Mouse (Mus musculus): ENCODE data around the gene Apold1. TPM values are rescaled to one million over a fixed set of nuclear protein-coding genes. Genes with fewer than 3 reads are reported as not detected.

Apold1 gene
- total RNA-seq, 1 experiment = 0.22 TPM

DNA sequence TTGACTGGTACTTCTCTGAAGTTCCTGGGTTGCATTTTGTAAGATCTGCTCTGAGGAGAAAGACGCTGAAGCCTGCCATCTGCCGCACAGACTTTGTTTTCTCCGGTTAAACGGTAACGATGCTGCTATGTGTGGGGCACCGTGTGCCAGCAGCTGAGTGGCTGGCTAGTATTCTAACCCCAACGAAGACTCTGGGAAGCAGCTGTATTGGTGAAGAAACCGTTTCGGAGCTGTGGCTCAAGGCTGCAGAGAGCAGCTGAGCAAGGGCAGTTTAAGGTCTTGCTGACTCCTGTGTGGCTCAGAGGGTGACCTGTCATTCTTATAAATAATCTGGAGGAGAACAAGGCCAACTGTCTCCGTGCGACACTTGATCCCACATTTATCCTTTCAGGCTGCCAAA, 27.5 kb upstream of the Apold1 start:
- in situ Hi-C loops (cut with MboI; ENCODE audit: low sequenced_read_pairs in 2 of 2, unreplicated experiment in 2 of 2) = no loop called here
- no peaks in the 10 kb centered on the region for H3K36me3 ChIP-seq (ENCODE audit: control insufficient read depth, insufficient read depth, low read length, poor library complexity, severe bottlenecking)
- no peak overlapping the region for H3K9ac ChIP-seq (ENCODE audit: insufficient read depth, low read depth, low read length, poor library complexity, severe bottlenecking)

DNA sequence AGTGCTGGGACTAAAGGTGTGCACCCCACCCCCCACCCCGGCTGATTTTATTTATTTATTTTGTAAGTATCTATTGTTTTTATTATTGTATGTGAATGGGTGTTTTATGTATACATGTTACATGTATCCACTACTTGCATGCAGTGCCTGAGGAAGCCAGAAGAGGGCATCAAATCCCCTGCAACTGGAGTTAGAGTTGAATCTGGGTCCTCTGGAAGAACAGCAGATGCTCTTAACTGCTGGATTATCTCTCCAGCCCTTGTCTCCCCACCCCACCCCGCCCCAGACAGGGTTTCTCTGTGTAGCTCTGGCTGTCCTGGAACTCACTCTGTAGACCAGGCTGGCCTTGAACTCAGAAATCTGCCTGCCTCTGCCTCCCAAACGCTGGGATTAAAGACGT, 25.1 kb upstream of the Apold1 start:
- H3K9me3 ChIP-seq (ENCODE audit: control insufficient read depth, insufficient read depth, low read depth, low read length) = no peaks in the 10 kb centered on the region
- TF ChIP-seq HCFC1 (IDR thresholded peaks at IDR 0.05; ENCODE audit: borderline replicate concordance, insufficient read depth, low read length) (no peak), MAFK (IDR thresholded peaks at IDR 0.05; ENCODE audit: insufficient read depth, low read depth, low read length) (no peak), CHD2 (IDR thresholded peaks at IDR 0.05; ENCODE audit: low read depth, low read length) (no peak), ZC3H11A (IDR thresholded peaks at IDR 0.05; ENCODE audit: borderline replicate concordance, low read depth, low read length) (no peak), ZNF384 (IDR thresholded peaks at IDR 0.05; ENCODE audit: low read depth, low read length) (no peak)

More for the DNA sequence above, 27.5 kb upstream of the Apold1 start:
- no peak for DNase-seq (ENCODE audit: low read depth, low spot score)
- no peak overlapping the region for H3K27ac ChIP-seq (ENCODE audit: insufficient read depth, low read depth, low read length, poor library complexity, severe bottlenecking)
- no peaks in the 10 kb centered on the region for H3K4me1 ChIP-seq (ENCODE audit: control insufficient read depth in 2 of 2, insufficient read depth in 2 of 2, low read length in 2 of 2, poor library complexity in 1 of 2)
- H3K9me3 ChIP-seq (ENCODE audit: control insufficient read depth, insufficient read depth, low read depth, low read length) = no peaks in the 10 kb centered on the region
- no peak for TF ChIP-seq HCFC1 (IDR thresholded peaks at IDR 0.05; ENCODE audit: borderline replicate concordance, insufficient read depth, low read length)
- TF ChIP-seq ZNF384 (IDR thresholded peaks at IDR 0.05; ENCODE audit: low read depth, low read length) = no peak
- no peak for TF ChIP-seq CHD2 (IDR thresholded peaks at IDR 0.05; ENCODE audit: low read depth, low read length)
- no peak for TF ChIP-seq MAFK (IDR thresholded peaks at IDR 0.05; ENCODE audit: insufficient read depth, low read depth, low read length)
- no peak for TF ChIP-seq ZC3H11A (IDR thresholded peaks at IDR 0.05; ENCODE audit: borderline replicate concordance, low read depth, low read length)
- H3K4me3 ChIP-seq (ENCODE audit: insufficient read depth in 1 of 2, low read depth in 1 of 2, low read length in 2 of 2, poor library complexity in 1 of 2, severe bottlenecking in 1 of 2) = no peak overlapping the region

DNA sequence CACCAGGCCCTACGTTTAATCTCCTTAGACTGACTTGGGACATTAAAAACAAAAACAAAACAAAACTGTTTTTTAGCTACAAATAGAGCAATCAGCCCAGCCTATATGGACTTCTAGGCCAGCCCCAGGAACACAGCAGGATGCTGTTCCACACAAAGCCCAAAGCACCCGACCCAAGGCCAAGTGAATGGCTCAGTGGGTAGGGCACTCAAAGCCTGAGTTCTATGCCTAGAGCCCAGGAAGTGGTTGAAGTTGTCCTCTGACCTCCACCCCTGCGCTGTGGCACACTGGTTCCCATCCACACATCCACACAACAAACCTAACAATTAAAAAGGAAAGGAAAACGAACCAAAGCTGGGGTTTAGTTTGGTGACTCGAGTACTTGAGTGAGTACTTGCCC, 20.2 kb upstream of the Apold1 start:
- Histone ChIP-seq H3K4me1 (ENCODE audit: control insufficient read depth in 2 of 2, insufficient read depth in 2 of 2, low read length in 2 of 2, poor library complexity in 1 of 2) (0 out of 4 replicates have a peak, but pooled peaks cover 0 to 4% of the 10 kb centered on the region in 2 experiments), H3K9me3 (ENCODE audit: control insufficient read depth, insufficient read depth, low read depth, low read length) (no peaks in the 10 kb centered on the region), H3K27ac (ENCODE audit: insufficient read depth, low read depth, low read length, poor library complexity, severe bottlenecking) (no peak overlapping the region), H3K4me3 (ENCODE audit: insufficient read depth in 1 of 2, low read depth in 1 of 2, low read length in 2 of 2, poor library complexity in 1 of 2, severe bottlenecking in 1 of 2) (no peak overlapping the region), H3K9ac (ENCODE audit: insufficient read depth, low read depth, low read length, poor library complexity, severe bottlenecking) (no peak overlapping the region), H3K36me3 (ENCODE audit: control insufficient read depth, insufficient read depth, low read length, poor library complexity, severe bottlenecking) (no peaks in the 10 kb centered on the region)
- TF ChIP-seq ZC3H11A (IDR thresholded peaks at IDR 0.05; ENCODE audit: borderline replicate concordance, low read depth, low read length) = no peak
- no peak for TF ChIP-seq MAFK (IDR thresholded peaks at IDR 0.05; ENCODE audit: insufficient read depth, low read depth, low read length)
- TF ChIP-seq ZNF384 (IDR thresholded peaks at IDR 0.05; ENCODE audit: low read depth, low read length) = no peak
- TF ChIP-seq CHD2 (IDR thresholded peaks at IDR 0.05; ENCODE audit: low read depth, low read length) = no peak
- TF ChIP-seq HCFC1 (IDR thresholded peaks at IDR 0.05; ENCODE audit: borderline replicate concordance, insufficient read depth, low read length) = no peak
- in situ Hi-C loops (cut with MboI; ENCODE audit: low sequenced_read_pairs in 2 of 2, unreplicated experiment in 2 of 2) = no loop called here
- no peak for DNase-seq (ENCODE audit: low read depth, low spot score)

More for the DNA sequence above, 25.1 kb upstream of the Apold1 start:
- in situ Hi-C loops (cut with MboI; ENCODE audit: low sequenced_read_pairs in 2 of 2, unreplicated experiment in 2 of 2) = no loop called here
- Histone ChIP-seq H3K9ac (ENCODE audit: insufficient read depth, low read depth, low read length, poor library complexity, severe bottlenecking) (no peak overlapping the region), H3K27ac (ENCODE audit: insufficient read depth, low read depth, low read length, poor library complexity, severe bottlenecking) (no peak overlapping the region), H3K4me3 (ENCODE audit: insufficient read depth in 1 of 2, low read depth in 1 of 2, low read length in 2 of 2, poor library complexity in 1 of 2, severe bottlenecking in 1 of 2) (no peak overlapping the region), H3K36me3 (ENCODE audit: control insufficient read depth, insufficient read depth, low read length, poor library complexity, severe bottlenecking) (no peaks in the 10 kb centered on the region), H3K4me1 (ENCODE audit: control insufficient read depth in 2 of 2, insufficient read depth in 2 of 2, low read length in 2 of 2, poor library complexity in 1 of 2) (0 out of 4 replicates have a peak, but pooled peaks cover 0 to 2% of the 10 kb centered on the region in 2 experiments)
- peak; percentile 38 for DNase-seq (ENCODE audit: low read depth, low spot score)

DNA sequence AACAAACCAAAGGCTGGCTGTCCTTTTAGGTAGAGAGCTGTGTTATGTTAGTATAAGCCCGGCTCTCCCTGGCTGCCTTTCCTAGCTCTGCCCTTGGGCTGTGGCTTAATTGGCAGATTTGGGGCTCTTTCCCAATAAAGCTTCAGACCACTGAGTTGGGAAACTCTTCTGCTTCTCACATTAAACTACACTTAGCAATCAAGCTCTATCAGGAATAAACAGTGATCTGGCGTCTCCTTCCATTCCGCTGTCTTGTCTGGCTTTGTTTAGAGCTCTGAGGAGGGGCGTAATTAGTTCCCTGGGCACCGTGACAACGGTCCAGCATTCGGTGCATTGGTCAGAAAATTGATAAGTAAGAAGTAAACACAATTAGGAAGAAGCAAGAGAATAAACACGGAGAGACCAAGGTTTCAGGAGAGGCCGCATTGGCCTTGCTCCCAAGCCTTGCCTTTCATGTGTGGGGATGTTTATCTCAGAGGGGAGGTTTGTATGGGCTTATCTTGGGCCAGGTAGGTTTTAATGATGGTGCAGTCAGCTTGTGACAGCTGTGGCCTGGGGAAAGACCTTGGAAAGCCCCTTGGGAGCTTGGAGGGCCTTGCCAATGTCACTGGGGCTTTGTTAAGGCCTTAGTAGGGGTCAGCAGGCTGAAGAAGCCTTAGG, 19.5 kb upstream of the Apold1 start:
- Histone ChIP-seq H3K4me1 (ENCODE audit: control insufficient read depth in 2 of 2, insufficient read depth in 2 of 2, low read length in 2 of 2, poor library complexity in 1 of 2) (0 out of 4 replicates have a peak, but pooled peaks cover 0 to 4% of the 10 kb centered on the region in 2 experiments), H3K27ac (ENCODE audit: insufficient read depth, low read depth, low read length, poor library complexity, severe bottlenecking) (no peak overlapping the region), H3K4me3 (ENCODE audit: insufficient read depth in 1 of 2, low read depth in 1 of 2, low read length in 2 of 2, poor library complexity in 1 of 2, severe bottlenecking in 1 of 2) (no peak overlapping the region), H3K9me3 (ENCODE audit: control insufficient read depth, insufficient read depth, low read depth, low read length) (no peaks in the 10 kb centered on the region), H3K9ac (ENCODE audit: insufficient read depth, low read depth, low read length, poor library complexity, severe bottlenecking) (no peak overlapping the region), H3K36me3 (ENCODE audit: control insufficient read depth, insufficient read depth, low read length, poor library complexity, severe bottlenecking) (no peaks in the 10 kb centered on the region)
- DNase-seq (ENCODE audit: low read depth, low spot score) = no peak
- TF ChIP-seq HCFC1 (IDR thresholded peaks at IDR 0.05; ENCODE audit: borderline replicate concordance, insufficient read depth, low read length) = no peak
- no peak for TF ChIP-seq MAFK (IDR thresholded peaks at IDR 0.05; ENCODE audit: insufficient read depth, low read depth, low read length)
- TF ChIP-seq ZC3H11A (IDR thresholded peaks at IDR 0.05; ENCODE audit: borderline replicate concordance, low read depth, low read length) = no peak
- TF ChIP-seq ZNF384 (IDR thresholded peaks at IDR 0.05; ENCODE audit: low read depth, low read length) = no peak
- no peak for TF ChIP-seq CHD2 (IDR thresholded peaks at IDR 0.05; ENCODE audit: low read depth, low read length)
- in situ Hi-C loops (cut with MboI; ENCODE audit: low sequenced_read_pairs in 2 of 2, unreplicated experiment in 2 of 2) = no loop called here

Measured in ES-E14 (cell line).